Mouse (Mus musculus): Measurements from ENCODE around the gene Ndufb2.

Gene Ndufb2

GRCm38 (mm10) chr6:39592401-39593214 is at the start of gene Ndufb2:
Gene Ndufb2, plus strand, starts transcription at chr6:39592574.
- ChIA-PET CTCF (no interaction called here), POLR2A (interaction anchor here in 2 of 4 experiments (0.9 to 4.1 kb wide), 3 partner anchors 18 to 19 kb away, joined by 3 to 25 read pairs (median 7); partner anchors contain the start of gene Adck2 (in 2 of the 2))

GRCm38 (mm10) chr6:39542631-39543597 is 49.5 kb upstream of the Ndufb2 start:
- ChIA-PET POLR2A (interaction anchor here in 2 of 4 experiments (0.5 to 7.2 kb wide), 6 partner anchors 11 to 1440 kb away, joined by 3 to 45 read pairs (median 4); partner anchors contain the start of gene Dennd2a (in 1 of the 2)), CTCF (interaction anchor here in 1 of 4 experiments (0.6 kb wide), 1 partner anchor 20 kb away, joined by 4 read pairs; no protein-coding TSS in a partner anchor)

DNA sequence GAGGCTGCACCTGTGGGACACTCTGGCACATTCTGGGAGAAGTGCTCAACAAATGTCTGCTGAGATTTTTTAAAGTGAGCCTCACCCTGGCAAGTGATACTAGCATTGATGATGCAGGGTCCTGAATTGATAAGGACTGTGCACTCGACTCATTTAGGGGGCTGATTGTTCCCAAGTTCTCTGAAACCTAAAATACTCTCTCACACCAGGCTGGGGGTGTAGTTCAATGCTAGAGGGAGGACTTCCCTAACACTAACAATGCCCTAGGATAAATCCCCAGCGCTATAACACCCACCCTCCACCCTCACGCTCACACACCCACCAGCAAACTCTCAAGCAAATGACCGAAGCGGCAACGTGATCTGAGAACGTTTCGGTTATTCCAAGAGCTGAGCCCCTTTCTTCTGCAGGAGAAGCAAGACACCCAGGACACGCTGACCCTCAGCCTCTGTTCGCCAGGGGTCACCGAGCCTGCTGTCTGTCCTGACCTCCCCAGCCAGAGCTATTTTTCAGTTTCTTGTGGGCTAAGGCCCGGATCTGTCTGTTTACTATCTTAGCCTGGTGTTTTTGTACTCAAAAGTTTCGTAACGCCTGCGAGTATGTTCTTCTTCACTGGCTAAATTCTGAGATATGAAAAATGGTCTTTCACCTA is 48.5 kb upstream of the Ndufb2 start:
- ChIA-PET POLR2A (interaction anchor here in 3 of 4 experiments (0.7 to 7.2 kb wide), 11 partner anchors 9 to 79 kb away, joined by 3 to 45 read pairs (median 3); partner anchors contain the start of gene Dennd2a (in 2 of the 3)), CTCF (interaction anchor here in 2 of 4 experiments (0.5 to 1.8 kb wide), 4 partner anchors 19 to 87 kb away, joined by 3 to 5 read pairs (median 4); partner anchors contain the start of gene Adck2 (in 1 of the 2))

GRCm38 (mm10) chr6:39545474-39545873 is 46.9 kb upstream of the Ndufb2 start:
- CTCF ChIA-PET = interaction anchor here in 1 of 4 experiments (1.8 kb wide), 1 partner anchor 82 kb away, joined by 5 read pairs; no protein-coding TSS in a partner anchor
- POLR2A ChIA-PET = interaction anchor here in 3 of 4 experiments (0.6 to 7.2 kb wide), 12 partner anchors 9 to 141 kb away, joined by 3 to 45 read pairs (median 4); partner anchors contain the start of gene Dennd2a (in 3 of the 3)

- CTCF ChIA-PET = interaction anchor here in 2 of 4 experiments (0.8 to 1.7 kb wide), 4 partner anchors 9 to 85 kb away, joined by 3 read pairs; no protein-coding TSS in a partner anchor
These were observed 44.3 kb upstream of the Ndufb2 start for GRCm38 (mm10) chr6:39548030-39548429.

DNA sequence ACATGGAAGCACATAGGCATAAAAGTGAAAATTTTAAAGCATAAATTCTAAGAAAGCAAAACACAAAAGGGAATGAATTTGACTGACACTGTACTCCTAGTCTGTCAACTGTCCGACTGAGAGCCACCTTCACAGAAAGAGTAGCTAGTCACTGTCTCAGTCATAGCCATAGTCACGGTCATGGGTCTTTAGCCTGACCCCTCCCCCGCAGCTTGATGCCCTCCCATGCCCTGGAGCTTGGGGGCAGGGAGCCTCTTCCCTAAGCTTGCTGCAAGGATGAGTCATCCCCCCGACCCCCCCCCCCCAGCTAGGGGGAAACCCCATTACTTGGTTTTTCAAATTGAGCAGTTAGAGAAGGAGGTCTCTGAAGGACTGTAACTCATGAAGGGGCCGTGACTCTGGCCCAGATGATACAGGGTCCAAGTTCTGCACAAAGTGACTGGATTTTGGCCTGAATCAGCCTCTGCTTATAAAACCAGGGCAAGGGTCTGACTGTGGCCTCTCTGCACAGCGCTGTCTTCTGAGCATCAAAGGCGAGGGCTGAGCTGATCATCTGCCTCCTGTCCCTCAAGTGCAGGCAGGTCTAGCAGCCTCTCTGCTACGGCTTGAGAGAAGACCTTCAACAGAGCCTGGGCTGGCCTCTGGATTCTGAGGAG is 40.3 kb upstream of the Ndufb2 start:
- ChIA-PET CTCF (interaction anchor here in 1 of 4 experiments (0.9 to 1.8 kb wide), 4 partner anchors 9 to 230 kb away, joined by 3 to 4 read pairs (median 4); no protein-coding TSS in a partner anchor), POLR2A (interaction anchor here in 3 of 4 experiments (0.7 to 2.5 kb wide), 6 partner anchors 12 to 145 kb away, joined by 3 to 10 read pairs (median 4); no protein-coding TSS in a partner anchor)

More at GRCm38 (mm10) chr6:39548030-39548429, 44.3 kb upstream of the Ndufb2 start:
- POLR2A ChIA-PET = interaction anchor here in 2 of 4 experiments (0.9 to 7.2 kb wide), 8 partner anchors 9 to 32 kb away, joined by 3 to 45 read pairs (median 3); partner anchors contain the start of gene Dennd2a (in 1 of the 2)

DNA sequence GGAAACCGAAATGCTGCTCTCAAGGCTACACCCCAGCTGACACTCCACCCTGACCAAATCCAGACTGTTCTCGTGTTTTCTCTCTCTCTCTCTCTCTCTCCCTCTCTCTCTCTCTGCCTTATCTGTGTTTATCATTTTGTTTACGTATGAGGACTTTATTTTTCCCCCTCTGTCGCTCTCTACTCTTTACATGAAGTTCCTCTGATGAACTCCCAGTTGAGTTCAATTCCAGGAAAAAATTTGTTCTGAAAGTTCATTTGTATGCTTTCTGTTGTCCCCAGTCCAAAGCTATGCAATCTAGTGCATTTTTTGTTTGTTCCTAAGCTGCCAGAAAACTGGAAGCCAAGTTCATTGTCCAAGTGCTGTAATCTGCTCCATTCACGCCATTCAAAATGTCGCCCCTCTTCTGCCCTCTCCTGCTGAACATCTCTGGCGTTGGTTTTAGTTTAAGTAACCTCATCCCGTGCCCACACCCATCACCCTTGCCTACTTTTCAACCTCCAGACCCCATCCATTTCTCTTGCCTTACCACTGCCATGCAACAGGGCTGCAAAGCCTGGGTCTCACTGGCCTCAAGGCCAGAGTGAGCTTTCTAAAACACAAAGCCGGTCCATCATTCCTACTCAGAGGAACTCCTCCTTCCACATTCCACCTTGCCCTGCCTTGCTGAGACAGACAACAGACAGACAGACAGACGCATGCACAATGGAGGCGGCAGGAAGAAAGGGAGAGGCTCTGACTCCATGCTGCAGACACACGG is 37.3 kb upstream of the Ndufb2 start:
- ChIA-PET CTCF (interaction anchor here in 1 of 4 experiments (0.6 to 2.4 kb wide), 2 partner anchors 92 to 226 kb away, joined by 4 to 6 read pairs; no protein-coding TSS in a partner anchor), POLR2A (interaction anchor here in 3 of 4 experiments (0.7 to 5.7 kb wide), 21 partner anchors 9 to 771 kb away, joined by 3 to 26 read pairs (median 4); partner anchors contain the start of genes Adck2 (in 1 of the 3) and Mkrn1 (in 1 of the 3))

- POLR2A ChIA-PET = interaction anchor here in 3 of 4 experiments (0.6 to 5.7 kb wide), 20 partner anchors 10 to 770 kb away, joined by 3 to 45 read pairs (median 4); partner anchors contain the start of genes Adck2 (in 2 of the 3) and Mkrn1 (in 1 of the 3)
These were observed 36.8 kb upstream of the Ndufb2 start for GRCm38 (mm10) chr6:39555648-39555945.

GRCm38 (mm10) chr6:39556900-39557659 is 35.3 kb upstream of the Ndufb2 start:
- CTCF ChIA-PET = interaction anchor here in 3 of 4 experiments (0.5 to 1.6 kb wide), 13 partner anchors 9 to 225 kb away, joined by 3 to 13 read pairs (median 4); partner anchors contain the start of gene Adck2 (in 2 of the 3)

More at GRCm38 (mm10) chr6:39555648-39555945, 36.8 kb upstream of the Ndufb2 start:
- CTCF ChIA-PET = interaction anchor here in 1 of 4 experiments (0.6 kb wide), 1 partner anchor 225 kb away, joined by 4 read pairs; no protein-coding TSS in a partner anchor

DNA sequence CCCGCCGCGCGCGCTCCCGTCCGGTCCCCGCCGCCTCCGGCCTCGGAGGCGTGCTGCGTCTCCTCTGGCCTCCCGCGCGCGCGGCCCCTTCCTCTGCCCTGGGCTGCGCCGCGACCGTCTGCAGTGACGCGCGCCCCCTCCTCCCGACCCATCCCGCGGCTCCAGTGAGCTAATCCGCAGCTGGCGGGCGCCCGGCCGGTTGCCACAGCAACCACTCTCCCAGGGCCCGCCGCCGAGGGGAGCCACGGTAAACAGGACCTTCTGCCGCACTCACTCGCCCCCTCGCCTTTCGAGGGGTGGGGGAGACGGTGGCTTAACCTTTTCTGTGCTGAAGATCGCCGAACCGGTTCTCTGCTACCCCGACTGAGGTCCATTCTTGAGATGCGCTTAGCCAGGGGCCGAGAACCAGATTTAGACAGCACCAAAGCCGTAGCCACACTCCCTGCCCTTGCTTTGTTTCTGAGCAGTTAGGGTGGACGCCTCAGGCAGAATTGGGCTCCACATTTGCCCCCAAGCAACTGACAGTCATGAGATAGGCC is 34.6 kb upstream of the Ndufb2 start, which contains the start of gene Dennd2a:
Dennd2a (minus strand) TSS at position 145 of the 539 bp plus-strand sequence.
- ChIA-PET CTCF (interaction anchor here (0.6 to 2.2 kb wide), 12 partner anchors 10 to 225 kb away, joined by 3 to 10 read pairs (median 4); partner anchors contain the start of gene Adck2 (in 2 of the 4)), POLR2A (interaction anchor here in 3 of 4 experiments (0.6 to 5.7 kb wide), 54 partner anchors 10 to 974 kb away, joined by 3 to 45 read pairs (median 4); partner anchors contain the start of genes Adck2 (in 2 of the 3) and Slc37a3 (in 2 of the 3))

More at GRCm38 (mm10) chr6:39556900-39557659, 35.3 kb upstream of the Ndufb2 start:
- POLR2A ChIA-PET = interaction anchor here (0.5 to 5.7 kb wide), 60 partner anchors 8 to 823 kb away, joined by 3 to 45 read pairs (median 4); partner anchors contain the start of genes Adck2 (in 3 of the 4), Slc37a3 (in 2 of the 4) and Mkrn1 (in 1 of the 4)

DNA sequence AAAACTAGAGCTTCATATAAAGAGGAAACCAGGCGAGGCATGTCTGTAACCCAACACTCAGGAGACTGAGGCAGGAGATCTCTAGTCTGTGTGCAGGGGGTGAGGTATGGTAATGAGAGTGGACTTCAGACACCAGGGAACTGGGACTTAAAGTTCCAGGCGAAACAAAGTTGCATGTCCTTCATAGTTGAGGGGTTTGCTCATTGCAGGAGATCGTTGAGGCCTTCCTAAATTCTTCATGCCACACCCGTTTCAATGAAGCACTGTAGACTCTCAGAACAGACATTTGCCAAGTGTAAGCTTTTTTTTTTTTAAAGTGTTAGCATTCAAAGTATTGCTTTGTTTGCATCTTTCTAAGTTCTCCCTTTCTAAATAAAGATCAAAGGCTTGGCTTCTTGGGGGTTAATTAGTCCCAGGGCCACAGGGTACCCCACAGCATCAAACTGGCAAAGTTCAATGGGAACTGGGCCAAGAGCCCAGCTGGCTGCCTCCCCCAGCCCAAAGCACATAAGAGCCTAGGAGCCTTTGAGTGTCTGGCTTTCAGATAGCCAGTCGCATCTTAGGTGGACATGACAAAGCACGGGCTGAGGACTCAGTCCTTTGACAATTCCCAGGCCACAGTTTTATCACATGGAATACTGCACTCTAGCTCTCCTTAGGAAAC is 33.0 kb upstream of the Ndufb2 start:
- ChIA-PET POLR2A (interaction anchor here in 3 of 4 experiments (0.6 to 5.7 kb wide), 13 partner anchors 9 to 791 kb away, joined by 3 to 45 read pairs (median 3); partner anchors contain the start of genes Adck2 (in 1 of the 3) and Slc37a3 (in 1 of the 3)), CTCF (interaction anchor here in 3 of 4 experiments (0.6 to 2.2 kb wide), 4 partner anchors 15 to 223 kb away, joined by 3 to 10 read pairs (median 3); no protein-coding TSS in a partner anchor)

- POLR2A ChIA-PET = interaction anchor here (0.6 to 1.3 kb wide), 17 partner anchors 11 to 218 kb away, joined by 3 to 10 read pairs (median 3); partner anchors contain the start of genes Adck2 (in 1 of the 4) and Mkrn1 (in 1 of the 4)
- CTCF ChIA-PET = interaction anchor here (0.5 to 1.3 kb wide), 44 partner anchors 8 to 336 kb away, joined by 3 to 22 read pairs (median 4); partner anchors contain the start of genes Adck2 (in 2 of the 4), Slc37a3 (in 2 of the 4) and Mrps33 (in 1 of the 4)
These were observed 30.0 kb upstream of the Ndufb2 start for GRCm38 (mm10) chr6:39562166-39563015.

All from embryonic stem cell, embryonic (primary cell).